Mouse (Mus musculus): ENCODE measurements around the gene Clcnka.

Clcnka gene

DNA sequence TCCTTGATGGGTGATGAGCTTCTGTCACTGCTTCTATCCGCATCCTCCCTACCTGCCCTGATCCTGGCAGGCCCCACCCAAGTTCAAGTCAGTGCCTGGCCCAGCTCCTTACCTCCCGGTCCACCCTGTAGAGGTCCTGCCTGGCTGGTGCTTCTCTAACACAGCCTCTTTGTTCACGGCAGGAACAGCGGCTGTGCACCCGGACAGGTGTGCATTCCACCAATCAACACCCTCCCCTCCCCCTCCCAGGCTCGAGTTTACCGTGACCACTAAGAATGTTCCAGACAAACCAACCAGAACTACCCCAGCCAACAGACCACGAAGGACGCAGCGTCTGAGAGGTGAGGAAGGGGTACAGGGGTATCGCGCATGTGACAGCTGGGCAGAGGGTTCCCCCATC, at the start of gene Clcnka:
TSS of gene Clcnka (minus strand) at position 180 of the 400 bp plus-strand sequence.
- DNase-seq: no peak

DNA sequence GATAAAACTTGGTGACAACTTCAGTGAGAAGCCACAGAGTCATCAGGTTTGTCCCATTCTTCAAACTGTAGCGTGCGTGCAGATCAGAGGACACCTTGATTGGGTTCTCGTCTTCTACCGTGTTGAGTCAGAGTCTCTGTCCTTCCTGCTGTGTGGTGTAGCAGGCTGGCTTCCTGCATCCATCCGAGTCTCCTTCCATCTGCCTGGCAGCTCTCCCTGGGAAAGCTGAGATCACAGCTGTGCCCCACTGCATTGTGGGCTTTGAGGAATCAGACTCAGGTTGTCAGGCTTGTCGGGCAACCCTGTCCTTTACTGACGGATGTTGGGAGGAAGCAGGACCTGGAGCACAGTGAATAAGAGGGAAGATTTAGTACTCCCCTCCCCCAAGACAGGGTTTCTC, 47.7 kb upstream of the Clcnka start:
- peak; percentile 5 to 8 for DNase-seq

DNA sequence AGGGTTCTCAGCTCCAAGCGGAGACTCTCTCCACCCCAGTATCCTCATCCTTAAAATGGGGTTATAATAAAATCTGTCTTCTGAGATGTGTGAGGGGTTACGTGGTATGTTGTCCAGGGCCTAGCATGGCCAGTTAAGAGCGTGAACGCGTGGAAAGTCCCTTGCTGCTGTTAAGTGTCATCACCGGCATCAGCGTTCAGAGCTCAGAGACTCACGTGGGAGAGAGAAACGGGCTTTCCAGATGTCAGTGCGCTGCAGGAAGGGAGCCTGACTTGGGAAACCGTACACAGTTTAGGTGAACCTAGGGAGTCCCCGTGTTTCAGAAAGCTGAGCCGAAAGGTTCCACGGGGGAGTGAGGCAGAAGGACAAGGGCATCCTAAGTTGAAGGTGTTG, 46.8 kb upstream of the Clcnka start:
- peak in 1 of 2 experiments; percentile 4 for DNase-seq

DNA sequence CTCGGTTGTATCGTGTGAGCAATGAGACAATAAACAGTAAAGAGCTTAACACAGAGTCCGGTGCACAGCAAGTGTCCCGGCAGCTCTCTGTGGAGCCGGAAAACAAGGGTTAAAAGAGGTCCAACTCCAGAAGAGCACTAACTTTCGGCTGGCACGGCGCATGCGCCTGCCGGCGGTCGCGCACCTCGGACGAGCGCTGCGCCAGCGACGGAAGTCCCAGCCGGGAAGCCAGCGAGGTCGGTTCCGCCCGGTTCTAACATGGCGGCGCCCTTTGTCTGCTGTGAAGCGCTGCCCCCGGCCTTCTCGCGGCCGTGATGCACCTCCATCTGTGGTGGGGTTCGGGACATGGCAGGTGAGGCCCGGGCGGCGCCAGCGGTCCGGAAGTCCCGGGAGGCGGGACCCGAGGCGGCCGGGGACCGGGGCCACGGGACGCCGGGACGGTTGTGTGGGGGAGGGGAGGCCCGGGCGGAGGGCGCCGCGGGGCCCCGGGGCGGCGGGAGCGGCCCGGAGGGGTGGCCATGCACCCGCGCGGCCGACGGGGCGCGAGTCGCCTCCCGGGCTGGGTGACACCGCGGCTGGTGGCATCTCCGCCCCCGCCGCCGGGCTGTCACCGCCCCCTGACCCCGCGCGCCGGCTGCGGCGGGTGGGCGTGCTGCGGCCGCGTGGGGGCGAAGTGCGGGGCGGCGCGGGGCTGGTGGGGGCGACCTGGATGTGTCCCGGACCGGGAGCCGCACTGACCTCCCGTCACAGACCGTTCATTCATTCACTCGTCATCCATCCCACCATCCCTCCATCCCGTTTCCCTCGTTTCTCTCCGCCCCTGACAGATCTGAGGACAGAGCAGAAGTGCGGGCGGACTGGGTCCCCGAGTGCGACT, 46.2 kb upstream of the Clcnka start, which contains the start of gene Zbtb17:
TSS of gene Zbtb17 (plus strand) at position 204 of the 877 bp plus-strand sequence.
- DNase-seq: peak; percentile 92 to 94

DNA sequence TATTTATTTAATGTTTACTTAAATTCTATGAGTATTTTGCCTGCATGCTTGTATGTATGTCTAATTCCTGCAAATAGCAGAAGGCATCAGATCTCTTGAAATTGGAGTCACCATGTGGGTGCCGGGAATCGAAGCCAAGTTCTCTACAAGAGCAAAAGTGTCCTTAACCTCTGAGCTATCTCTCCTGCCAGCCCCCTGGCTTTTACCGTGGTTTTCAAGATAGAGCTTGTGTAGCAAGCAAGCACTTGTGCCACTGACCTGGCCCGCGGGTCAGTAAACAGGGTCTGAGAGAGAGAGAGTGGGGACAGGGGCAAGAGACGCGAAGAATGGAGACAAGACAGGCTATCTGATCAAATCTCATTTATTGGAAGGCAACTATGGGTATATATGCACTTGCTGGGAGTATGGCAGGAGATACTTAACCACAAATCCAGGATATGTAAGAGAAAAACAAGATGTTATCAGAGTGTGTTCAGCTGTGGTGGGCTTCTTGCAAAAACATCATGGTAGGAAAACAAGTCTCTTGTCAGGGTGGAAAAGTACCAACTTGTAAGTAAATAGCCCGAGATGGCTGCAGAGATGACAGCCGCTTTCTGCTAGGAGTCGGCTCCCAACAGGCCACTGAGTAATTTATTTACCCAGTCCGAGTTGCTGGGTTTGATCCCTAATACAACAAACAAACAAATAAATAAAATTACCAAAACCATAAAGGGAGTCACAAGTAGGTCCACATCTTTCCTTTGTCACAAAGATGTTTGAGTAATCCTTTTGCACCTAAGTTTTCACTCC, 45.3 kb upstream of the Clcnka start:
- DNase-seq: peak; percentile 2 to 11

DNA sequence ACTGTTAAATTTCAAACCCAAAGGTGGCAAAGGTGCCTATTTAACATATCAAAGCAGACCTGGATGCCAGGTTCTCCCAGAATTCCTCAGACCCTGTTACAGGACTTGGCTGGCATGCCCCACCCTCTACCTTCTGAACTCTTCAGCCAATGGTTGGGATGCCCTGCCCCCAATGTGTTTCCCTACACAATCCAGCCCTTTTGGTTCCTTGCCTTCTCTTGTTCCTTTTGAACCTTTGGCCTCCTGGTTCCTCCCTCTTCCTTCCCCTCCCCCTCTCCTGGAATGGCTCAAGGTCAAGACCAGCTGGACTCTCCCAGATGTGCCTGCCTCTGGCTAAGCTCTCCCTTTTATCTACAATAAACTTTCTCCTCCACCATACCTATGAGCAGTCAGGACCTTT, 42.4 kb upstream of the Clcnka start:
- DNase-seq: no peak

DNA sequence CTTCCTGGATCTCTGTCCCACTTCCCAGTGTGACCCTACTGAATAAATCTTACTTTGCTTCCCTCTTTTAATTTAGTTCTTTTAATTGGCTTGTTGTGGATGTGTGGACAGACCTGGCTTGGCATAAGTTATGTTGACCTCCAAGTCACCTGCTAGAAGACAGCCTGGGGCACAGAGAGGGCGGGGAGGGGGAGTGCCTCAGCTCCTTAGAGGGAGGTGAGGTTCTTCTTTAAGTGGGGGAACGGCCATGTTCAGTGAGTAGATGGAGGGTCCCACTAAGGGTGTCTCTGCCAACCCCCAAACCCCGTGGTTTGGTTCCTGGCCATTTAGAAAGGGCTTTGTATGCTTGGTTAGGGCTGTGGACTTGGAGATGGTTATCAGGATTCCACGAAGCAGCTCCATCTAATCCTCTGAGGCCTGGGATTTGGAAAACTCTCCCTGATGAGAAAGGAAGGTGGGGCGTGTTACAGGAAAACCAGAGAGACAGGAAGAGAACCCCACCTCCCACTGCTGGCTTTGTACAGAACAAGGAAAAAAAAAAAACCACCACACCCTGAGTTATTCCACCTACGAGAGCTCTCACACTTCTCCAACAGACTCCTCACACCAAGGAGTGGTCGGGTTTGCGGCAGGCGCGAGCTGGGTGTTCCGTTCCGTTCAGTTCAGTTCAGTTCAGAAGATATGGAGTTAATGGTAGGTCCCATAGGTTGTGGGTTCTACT, 40.7 kb upstream of the Clcnka start:
- DNase-seq: peak in 1 of 2 experiments; percentile 1

DNA sequence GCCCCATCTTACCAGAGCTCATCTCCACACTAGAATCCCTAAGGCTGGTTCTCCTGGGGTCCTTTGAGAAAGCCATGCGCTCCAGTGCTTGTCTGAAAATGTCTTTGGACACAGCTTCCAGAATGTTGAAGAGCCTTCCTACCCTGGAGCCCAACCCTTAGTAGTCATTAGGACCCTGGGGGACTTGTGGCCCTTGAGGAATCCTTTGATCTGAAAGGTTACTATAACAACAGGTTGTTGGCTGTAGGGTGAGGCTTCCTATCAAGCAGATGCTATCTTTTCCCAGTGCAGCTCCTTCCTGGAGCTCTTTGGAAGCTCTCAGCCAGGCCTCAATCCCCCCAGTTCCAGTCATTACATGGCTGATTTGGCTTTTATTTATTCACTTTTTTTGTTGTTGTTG, 37.5 kb upstream of the Clcnka start, which contains the start of gene Srarp:
TSS of gene Srarp (minus strand) at position 132 of the 400 bp plus-strand sequence.
- no peak for DNase-seq

DNA sequence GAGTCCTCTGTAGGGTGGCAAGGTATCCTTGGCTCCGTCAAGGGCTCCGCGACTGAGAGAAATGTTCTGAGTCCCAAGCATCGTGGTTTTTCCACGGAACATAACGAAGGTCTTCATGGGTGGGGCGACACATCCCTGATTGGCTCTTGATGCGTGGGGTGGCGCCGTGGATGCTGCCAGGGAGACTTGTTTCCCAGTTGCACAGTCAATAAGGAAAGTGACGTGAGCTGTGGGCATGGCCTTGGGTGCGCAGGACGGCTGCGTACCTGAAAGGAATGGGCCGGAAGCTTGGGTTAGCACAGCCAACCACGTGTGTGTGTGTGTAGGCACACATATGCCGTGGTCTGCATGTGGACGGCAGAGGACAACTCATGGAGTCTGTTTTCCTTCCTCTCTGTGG, 34.7 kb upstream of the Clcnka start:
- no peak for DNase-seq

DNA sequence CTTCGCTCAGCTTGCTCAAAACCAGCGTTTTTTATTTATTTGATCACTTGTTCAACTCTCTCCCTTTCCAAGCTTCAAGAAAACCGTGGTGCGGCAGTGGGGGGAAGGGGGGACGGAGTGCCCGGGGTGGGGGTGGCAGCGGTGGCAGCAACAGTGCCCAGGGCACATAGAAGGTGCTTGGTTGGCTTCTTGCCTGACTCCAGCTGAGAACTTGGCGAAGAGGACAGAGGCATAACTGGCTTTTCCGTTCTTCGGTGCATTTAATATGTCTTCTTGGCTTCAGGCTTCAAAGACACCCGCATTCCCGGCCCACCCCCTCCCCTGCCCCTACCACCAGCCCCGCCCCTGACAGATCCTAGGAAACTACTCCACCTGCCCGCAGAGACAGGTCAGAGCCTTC, 34.1 kb upstream of the Clcnka start:
- DNase-seq: peak; percentile 63 to 76

DNA sequence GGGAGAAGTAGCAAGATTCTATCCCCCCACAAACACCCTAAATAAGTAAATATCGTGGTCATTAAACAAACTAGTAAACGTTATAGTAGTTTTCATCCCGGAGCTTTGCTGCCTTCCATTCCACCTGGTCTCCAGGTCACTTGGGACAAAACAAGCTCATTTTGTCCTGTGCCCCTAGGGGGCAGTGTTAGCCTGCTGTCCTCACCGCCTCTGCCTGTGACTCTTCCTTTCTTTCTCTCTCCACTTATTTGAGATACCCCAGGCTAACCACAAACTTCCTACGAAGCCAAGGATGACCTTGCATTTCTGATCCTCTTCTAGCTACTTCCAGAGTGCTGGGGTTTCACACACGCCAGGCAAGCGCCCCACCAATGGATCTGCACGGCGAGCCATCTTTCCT, 32.5 kb upstream of the Clcnka start:
- peak; percentile 84 to 90 for DNase-seq

DNA sequence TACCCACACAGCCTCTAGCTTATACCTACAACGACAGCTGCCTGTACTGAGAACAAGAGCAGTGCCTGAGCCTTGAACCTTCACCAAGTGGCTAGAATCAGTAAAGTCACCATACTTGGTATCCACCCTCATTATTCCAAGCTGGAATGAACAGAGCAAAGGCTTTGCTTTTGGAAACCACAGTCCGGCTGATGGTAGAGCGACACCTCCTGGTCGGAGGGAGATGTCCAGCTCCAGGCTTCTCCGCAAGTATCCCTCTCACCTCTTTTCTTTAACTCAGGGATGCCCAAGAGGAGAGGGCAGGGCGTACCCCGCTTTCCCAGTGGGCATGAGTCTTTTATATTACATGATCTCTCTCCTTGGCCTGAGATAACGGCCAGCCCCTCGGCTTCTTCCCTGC, 31.3 kb upstream of the Clcnka start:
- peak in 1 of 2 experiments; percentile 43 for DNase-seq

DNA sequence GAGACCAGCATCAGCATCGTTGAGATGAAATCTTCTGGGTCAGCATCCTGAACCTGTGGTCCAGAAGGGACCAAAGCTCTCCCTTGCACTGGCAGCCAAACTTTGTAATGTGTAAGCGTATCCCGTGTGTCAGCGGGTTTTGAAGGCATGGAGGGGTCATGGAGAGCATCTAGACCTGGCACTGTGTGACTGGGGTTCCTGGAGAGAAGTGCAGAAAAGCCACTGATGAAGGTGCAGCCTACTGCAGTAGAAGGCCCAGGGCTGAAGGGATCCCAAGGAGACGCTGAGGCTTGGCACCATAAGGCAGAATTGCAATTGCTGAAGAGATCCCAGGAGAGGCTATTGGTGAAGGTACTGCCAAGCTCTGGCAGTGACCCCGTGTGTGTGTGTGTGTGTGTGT, 30.9 kb upstream of the Clcnka start:
- no peak for DNase-seq

DNA sequence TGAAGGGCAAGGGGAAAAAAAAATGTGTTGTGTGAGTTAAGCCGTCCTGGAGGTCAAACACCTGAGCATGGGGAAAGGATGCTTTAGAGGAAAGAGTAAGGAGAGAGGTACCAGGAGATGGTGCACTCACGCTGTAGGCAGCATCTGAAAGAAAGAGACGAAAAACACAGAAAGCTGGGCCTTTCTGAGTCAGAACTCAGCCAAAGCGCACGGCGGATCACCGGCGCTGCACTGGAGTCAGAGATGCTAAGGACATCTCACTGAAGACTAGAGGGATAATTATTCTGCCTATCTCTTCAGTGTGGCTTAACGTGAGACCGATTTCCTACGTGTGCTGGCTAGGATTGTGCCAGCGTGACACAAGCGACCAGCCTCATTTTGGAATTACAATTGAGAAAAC, 29.4 kb upstream of the Clcnka start:
- DNase-seq: no peak

DNA sequence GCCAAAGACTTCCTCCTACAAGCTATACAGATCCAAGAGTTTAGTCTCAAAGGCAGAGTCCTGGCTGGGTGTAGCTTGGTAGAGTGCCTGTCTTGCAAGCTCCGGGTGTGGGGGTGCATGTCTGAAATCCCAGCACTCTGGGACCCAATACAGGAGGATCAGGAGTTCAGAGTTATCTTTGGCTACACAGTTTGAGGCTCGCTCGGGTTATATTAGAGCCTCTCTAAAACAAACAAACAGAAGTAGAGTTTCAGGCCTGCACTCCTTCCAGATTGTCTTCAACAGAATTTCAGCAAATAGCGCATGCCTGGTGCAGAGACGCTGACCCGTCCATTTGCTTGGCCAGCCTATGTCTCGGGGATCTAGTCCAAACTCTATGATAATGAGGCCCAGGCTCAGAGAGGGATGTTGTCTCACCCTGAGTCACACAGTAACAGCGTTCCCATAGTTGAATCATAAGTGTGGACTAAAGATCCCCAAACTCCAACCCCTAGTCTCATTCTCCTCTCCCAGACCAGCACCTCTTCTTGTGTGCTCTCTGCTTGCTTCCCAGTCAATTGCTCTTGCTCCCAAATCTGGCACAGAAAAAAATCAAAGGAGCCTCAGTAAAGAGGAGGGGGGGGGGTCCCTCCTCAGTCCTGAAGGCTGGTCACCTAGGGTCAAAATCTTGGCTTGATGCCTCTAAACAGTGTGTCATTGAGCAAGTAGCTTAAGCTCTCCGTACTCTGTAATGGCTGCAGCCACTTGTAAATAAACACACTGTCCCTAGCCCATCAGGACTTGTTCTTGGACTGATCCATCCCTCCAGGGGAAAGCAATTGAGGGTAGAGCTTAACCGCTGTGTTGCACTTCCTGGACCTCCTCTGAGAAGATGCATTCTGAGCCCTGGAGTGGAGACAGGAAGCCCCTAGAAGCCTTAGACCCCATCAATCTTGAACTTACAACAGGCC, 28.5 kb upstream of the Clcnka start:
- no peak for DNase-seq

DNA sequence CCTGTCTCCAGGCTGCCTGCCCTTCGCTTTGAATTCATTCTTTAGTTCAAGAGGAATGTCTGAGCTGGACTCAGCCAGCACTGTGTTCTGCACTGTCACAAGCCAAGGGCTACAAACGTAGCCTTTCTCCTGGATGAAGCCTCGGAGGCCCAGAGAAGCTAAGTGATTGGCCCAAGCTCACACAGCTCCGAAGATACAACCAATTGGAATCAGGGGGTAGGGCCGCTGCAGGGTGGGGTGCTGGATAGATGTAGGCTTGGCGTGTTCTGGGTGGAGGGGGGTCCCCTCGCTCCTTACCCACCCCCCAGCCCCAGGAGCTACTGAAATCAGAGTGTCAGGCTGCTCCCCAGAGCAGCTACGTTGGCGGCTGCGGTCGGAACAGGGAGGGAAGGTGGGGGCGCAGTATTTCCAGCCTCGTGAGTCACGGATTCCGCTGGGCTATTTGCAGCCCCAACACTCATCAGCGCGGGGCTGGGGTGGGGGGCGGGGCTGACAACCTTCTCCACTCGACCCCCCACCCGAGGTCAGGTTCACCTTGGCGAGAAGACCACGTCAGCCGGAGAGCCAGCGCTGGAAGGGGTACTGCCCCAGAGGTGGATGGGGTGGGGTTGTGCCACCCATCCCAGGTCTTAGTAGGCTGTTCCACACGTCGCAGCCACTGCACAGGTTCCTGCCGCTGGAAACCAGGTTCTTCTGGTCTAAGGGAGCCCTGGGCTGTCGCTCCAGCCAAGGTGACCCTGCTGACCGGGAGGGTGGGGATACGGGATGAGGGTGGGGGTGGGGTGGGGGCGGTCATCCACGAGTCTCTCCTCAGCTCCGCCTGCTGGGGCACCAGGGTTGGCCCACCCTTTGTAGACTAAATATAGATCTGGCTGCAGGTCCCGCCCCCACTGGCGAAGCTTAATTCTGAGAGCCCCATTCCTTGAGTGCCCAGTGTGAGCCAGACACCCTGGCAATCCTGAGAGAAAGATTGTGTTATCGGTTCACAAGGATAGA, 27.3 kb upstream of the Clcnka start:
- DNase-seq: peak; percentile 57 to 67

DNA sequence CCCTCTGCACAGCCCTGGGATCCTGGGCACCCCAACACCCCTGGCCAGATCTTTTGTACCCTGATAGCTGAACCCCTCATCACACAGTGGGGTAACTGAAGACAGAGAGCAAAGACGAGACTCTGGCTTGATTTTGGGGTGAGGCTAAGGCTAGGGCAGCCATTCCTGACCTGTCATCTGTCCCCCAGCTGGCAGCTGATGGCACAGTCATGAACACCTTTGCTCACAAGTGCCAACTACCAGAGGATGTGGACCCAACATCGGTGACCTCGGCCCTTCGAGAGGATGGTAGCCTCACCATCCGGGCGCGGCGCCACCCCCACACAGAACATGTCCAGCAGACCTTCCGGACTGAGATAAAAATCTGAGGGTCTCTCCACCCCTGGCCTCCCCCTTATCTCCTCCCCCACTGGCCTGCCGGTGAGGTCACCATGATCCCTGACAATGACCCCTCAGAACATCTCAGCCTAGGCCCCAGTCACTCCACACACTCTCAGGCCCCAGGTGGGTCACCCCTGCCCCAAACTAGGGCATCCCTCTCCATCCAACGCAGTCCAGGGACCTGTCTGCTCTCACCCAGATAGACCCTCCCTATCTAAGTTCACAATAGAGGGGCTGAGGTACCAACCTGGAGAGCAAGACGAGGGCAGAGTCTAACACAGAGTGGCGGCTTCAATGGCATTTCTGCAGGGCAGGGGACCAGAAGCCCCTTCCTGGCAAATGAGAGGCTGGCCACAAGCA, 25.3 kb upstream of the Clcnka start:
- DNase-seq: no peak

DNA sequence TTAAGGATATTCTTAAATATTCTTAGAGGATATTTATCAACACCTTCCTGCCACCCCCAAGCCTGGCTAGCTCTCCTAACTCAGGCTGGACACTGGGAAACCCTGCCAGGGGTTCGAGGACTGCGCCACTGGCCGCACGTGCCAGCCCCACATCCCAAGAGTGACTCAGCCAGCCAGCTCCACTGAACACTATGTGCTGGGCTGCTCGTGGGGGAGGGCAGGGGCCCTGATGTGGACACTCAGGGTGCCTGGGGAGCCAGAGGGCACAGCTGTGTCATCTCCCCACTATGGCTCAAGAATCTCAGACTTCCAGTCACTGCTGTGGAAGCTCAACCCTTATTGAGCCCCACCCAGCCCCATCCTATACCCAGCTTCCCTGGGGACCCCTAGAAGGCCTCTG, 24.8 kb upstream of the Clcnka start:
- no peak for DNase-seq

DNA sequence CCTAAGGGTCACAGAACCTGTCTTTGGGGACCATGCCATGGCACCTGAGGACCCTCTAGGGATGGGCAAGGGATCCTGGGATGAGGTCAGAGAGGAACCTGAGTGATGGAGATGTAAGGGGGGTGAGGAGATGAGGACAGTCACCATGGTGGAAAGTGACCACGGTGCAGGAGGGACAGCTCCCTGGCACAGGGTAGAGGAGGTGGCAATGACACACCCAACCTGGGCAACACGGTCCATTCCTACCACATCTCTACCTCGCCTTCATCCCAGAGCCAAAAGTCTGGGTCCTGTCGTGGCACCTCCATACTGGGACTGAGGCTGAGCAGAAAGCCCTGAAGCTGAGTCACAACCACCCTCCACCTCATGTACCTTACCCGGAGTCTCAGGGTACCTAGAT, 24.3 kb upstream of the Clcnka start:
- DNase-seq: no peak

DNA sequence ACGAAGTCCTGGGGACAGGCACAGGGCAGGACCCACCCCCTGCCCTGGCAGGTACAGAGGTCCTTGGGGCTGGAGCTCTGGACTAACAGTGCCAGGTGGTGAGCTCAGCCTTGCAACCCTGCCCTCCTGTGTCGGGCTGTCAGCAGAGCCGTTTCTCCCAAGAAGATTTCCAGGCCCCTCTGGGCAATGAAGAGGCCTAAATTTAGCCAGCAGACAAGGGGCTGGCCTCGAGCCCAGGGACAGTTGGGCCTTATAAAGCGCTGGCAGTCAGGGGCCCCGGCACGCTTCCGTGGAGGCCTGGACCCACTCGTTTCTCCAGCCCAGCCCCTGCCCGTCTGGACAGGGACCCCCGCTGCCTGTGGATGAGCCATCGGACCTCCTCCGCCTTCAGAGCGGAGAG, 22.9 kb upstream of the Clcnka start:
- DNase-seq: peak; percentile 64 to 75
